Mouse (Mus musculus) liver, postnatal 0 days (tissue): Measurements from ENCODE around the gene Coro6. TPM values are rescaled to one million over a fixed set of nuclear protein-coding genes. Genes with fewer than 3 reads are reported as not detected.
A peak's percentile ranks its signal among the peaks of the same experiment; 100 is the strongest.

Experiments used
- ATAC-seq: fragments of 200-750 bp; cut with Nextera tagmentation; 2 replicates; pipeline ENCODE4 v1.8.0; 2017; ENCODE audit warnings: mild to moderate bottlenecking, moderate library complexity
- DNase-seq: peaks from one replicate; pipeline ENCODE4 v3.0.0-alpha.2; 2016
- H3K27ac ChIP-seq: fragments of 300-500 bp; sonication (generic); 2 replicates; pipeline ENCODE4 v1.5.1; 2014; ENCODE audit warnings: antibody characterized with exemption, moderate library complexity, mild to moderate bottlenecking, low read depth
- H3K27me3 ChIP-seq: fragments of 300-500 bp; sonication (generic); 2 replicates; pipeline ENCODE4 v1.6.1; 2014; ENCODE audit warnings: low read length, control low read depth, mixed read lengths; ENCODE audit not compliant: insufficient read depth
- H3K36me3 ChIP-seq: fragments of 300-500 bp; sonication (generic); replicated peaks from 2 replicates; pipeline ENCODE4 v1.6.1; 2014; ENCODE audit warnings: mild to moderate bottlenecking, control low read depth, low read length, moderate library complexity, mixed read lengths; ENCODE audit not compliant: insufficient read depth
- H3K4me1 ChIP-seq: fragments of 300-500 bp; sonication (generic); 2 replicates; pipeline ENCODE4 v1.6.1; 2014; ENCODE audit warnings: antibody characterized with exemption, mild to moderate bottlenecking, control low read depth; ENCODE audit not compliant: insufficient read depth
- H3K4me2 ChIP-seq: fragments of 300-500 bp; sonication (generic); 2 replicates; pipeline ENCODE4 v1.6.1; 2014; ENCODE audit warnings: low read depth, mild to moderate bottlenecking, low read length, moderate library complexity, mixed read lengths
- H3K4me3 ChIP-seq: fragments of 300-500 bp; sonication (generic); 2 replicates; pipeline ENCODE4 v1.5.1; 2014; ENCODE audit warnings: low read depth, low read length
- H3K9ac ChIP-seq: fragments of 300-500 bp; sonication (generic); replicated peaks from 2 replicates; pipeline ENCODE4 v1.6.1; 2014; ENCODE audit warnings: mild to moderate bottlenecking, moderate library complexity
- H3K9me3 ChIP-seq: fragments of 300-500 bp; sonication (generic); 2 replicates; pipeline ENCODE4 v1.6.1; 2016; ENCODE audit warnings: mild to moderate bottlenecking, control low read depth, low read length, mixed read lengths
- CTCF ChIP-seq: sonication (generic); IDR thresholded peaks from 2 replicates; pipeline ENCODE4 v1.5.1; 2016; ENCODE audit warnings: antibody characterized with exemption, low read depth
- EP300 ChIP-seq: IDR thresholded peaks from 2 replicates; pipeline ENCODE4 v1.6.1; 2016; ENCODE audit warnings: antibody characterized with exemption, low read depth, mild to moderate bottlenecking
- WGBS: fragments of 180-500 bp; shearing (Covaris S2); extraction: QIAGEN DNeasy Blood & Tissue Kit; methylation state at CpG from one replicate; pipeline ENCODE4 v1.1.7; 2014; ENCODE audit not compliant: insufficient replicate concordance; 5-methylcytosine and 5-hydroxymethylcytosine counted together
- polyA plus RNA-seq: library from polyadenylated mRNA; unstranded; fragments of >200 nt; fragmentation: Nextera tagmentation; extraction: Ambion mirVana; gene quantifications from 2 replicates; pipeline ENCODE4 v1.2.1, GENCODE M21; 2015

The Coro6 gene
- polyA plus RNA-seq, 1 experiment from 2014 or later: 0.05 TPM

DNA sequence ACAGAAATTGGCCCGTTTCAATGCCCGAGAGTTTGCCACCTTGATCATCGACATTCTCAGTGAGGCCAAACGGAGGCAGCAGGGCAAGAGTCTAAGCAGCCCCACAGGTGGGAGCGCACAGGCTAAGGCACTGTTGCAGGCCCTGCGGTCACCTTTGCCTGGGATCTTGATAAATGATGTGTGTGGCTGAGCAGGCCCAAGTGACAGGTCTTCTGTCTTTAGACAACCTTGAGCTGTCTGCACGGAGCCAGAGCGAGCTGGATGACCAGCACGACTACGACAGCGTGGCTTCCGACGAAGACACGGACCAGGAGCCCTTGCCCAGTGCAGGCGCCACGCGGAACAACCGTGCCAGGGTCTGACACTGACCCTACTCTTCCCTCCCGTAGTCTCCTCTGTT, 42.2 kb downstream of the Coro6 start:
- WGBS: 93% methylated on average over 19 of the region's 19 CpGs
- Histone ChIP-seq H3K9me3 (no peaks in the 10 kb centered on the region), H3K27me3 (no peaks in the 10 kb centered on the region), H3K27ac (no peak overlapping the region), H3K4me1 (peaks cover 5% of the 10 kb centered on the region), H3K4me3 (no peak overlapping the region), H3K9ac (no peak overlapping the region), H3K36me3 (peaks cover 53% of the 10 kb centered on the region), H3K4me2 (no peak overlapping the region)
- ATAC-seq (no peak), DNase-seq (no peak)
- TF ChIP-seq CTCF: no peak
- TF ChIP-seq EP300: no peak

DNA sequence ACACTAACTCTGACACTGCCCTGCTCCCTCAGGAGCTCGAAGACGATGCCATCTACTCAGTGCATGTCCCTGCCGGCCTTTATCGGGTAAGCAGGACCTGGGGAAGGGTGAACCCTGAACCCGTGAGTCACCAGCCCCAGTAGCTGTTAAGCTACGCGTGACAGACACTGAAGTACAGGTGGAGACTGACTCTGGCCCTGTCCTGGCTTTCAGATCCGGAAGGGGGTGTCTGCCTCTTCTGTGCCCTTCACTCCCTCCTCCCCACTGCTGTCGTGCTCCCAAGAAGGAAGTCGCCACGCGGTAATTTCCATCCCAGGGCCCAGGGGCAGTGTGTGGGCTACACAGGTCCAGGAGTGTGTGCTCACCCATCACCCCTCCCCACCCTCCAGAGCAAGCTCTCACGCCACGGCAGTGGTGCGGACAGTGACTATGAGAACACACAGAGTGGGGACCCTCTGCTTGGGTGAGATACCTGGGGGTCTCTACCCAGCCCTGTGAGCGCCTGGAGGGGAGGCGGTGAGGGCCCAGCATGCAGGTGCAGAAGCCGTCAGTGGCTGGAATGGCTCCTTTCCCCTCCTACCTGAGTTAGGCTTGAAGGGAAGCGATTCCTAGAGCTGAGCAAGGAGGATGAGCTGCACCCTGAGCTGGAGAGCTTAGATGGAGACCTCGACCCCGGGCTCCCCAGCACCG, 43.2 kb downstream of the Coro6 start:
- DNase-seq: no peak
- 84% methylated on average over 22 of the region's 22 CpGs for WGBS
- H3K27me3 ChIP-seq: no peaks in the 10 kb centered on the region
- no peak overlapping the region for H3K27ac ChIP-seq
- no peak for ATAC-seq
- H3K9ac ChIP-seq: no peak overlapping the region
- no peak overlapping the region for H3K4me2 ChIP-seq
- H3K36me3 ChIP-seq: peaks cover 46% of the 10 kb centered on the region
- H3K4me3 ChIP-seq: no peak overlapping the region
- TF ChIP-seq CTCF (no peak), EP300 (no peak)
- H3K4me1 ChIP-seq: peaks cover 5% of the 10 kb centered on the region
- no peaks in the 10 kb centered on the region for H3K9me3 ChIP-seq

DNA sequence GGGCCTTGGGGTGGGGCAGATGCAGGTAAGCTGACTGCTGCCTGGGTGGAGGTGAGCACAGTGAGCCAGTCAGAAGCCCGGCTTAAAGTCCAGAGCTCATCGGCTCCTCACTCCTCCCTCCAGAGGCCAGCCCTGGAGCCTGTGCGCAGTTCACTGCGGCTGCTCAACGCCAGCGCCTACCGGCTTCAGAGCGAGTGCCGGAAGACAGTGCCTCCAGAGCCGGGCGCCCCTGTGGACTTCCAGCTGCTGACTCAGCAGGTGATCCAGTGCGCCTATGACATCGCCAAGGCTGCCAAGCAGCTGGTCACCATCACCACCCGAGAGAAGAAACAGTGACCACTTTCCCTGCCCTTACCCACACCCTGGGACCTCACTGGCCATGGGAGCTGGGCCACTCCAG, 44.1 kb downstream of the Coro6 start:
- Histone ChIP-seq H3K4me1 (peaks cover 5% of the 10 kb centered on the region), H3K9me3 (no peaks in the 10 kb centered on the region), H3K4me3 (no peak overlapping the region), H3K4me2 (no peak overlapping the region), H3K27me3 (no peaks in the 10 kb centered on the region), H3K27ac (no peak overlapping the region), H3K9ac (no peak overlapping the region), H3K36me3 (peaks cover 40% of the 10 kb centered on the region)
- ATAC-seq (no peak), DNase-seq (peak; percentile 15)
- 77% methylated on average over 14 of the region's 14 CpGs for WGBS
- no peak for TF ChIP-seq EP300
- TF ChIP-seq CTCF: no peak

DNA sequence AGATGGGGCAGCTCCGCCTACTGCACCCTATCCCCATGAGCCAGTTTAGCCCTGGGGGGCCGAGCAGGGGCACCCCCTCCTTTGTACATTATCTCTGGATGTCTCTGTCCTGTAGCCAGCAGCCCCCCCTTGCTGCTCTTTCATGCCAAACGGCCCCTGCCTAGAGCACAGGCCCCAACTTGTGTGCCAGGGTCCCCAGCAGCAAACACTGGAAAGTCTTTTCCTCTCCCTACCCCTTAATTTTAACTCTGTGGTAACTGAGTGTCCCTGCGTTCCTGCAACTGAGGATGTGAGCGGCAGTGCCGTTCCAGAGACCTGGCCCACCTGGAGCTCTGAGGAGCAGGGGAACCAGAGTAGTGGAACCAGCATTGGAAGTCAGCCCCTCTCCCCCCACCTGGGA, 44.7 kb downstream of the Coro6 start:
- 75% methylated on average over 6 of the region's 6 CpGs for WGBS
- H3K4me3 ChIP-seq: no peak overlapping the region
- ATAC-seq (no peak), DNase-seq (no peak)
- H3K27ac ChIP-seq: no peak overlapping the region
- H3K4me1 ChIP-seq: peaks cover 5% of the 10 kb centered on the region
- no peaks in the 10 kb centered on the region for H3K27me3 ChIP-seq
- peaks cover 40% of the 10 kb centered on the region for H3K36me3 ChIP-seq
- H3K4me2 ChIP-seq: no peak overlapping the region
- H3K9me3 ChIP-seq: no peaks in the 10 kb centered on the region
- no peak for TF ChIP-seq EP300
- no peak for TF ChIP-seq CTCF
- no peak overlapping the region for H3K9ac ChIP-seq

GRCm38 (mm10) chr11:77507426-77507825, 45.2 kb downstream of the Coro6 start:
- TF ChIP-seq CTCF (no peak), EP300 (no peak)
- no peak overlapping the region for H3K4me3 ChIP-seq
- WGBS: 67% methylated on average over 4 of the region's 4 CpGs
- no peak overlapping the region for H3K27ac ChIP-seq
- H3K4me2 ChIP-seq: no peak overlapping the region
- ATAC-seq: no peak
- peaks cover 37% of the 10 kb centered on the region for H3K36me3 ChIP-seq
- DNase-seq: no peak
- H3K9me3 ChIP-seq: no peaks in the 10 kb centered on the region
- no peak overlapping the region for H3K9ac ChIP-seq
- H3K27me3 ChIP-seq: no peaks in the 10 kb centered on the region
- H3K4me1 ChIP-seq: peaks cover 9% of the 10 kb centered on the region

- peaks cover 13% of the 10 kb centered on the region for H3K4me1 ChIP-seq
- H3K36me3 ChIP-seq: peaks cover 30% of the 10 kb centered on the region
- 20% methylated on average over 49 of the region's 49 CpGs for WGBS
- ATAC-seq (peak; percentile 73), DNase-seq (peak; percentile 89)
- H3K9me3 ChIP-seq: no peaks in the 10 kb centered on the region
- H3K9ac ChIP-seq: peak overlapping the region; percentile 28; the same call in 1 of the 2 replicates
- no peaks in the 10 kb centered on the region for H3K27me3 ChIP-seq
- TF ChIP-seq EP300: no peak
- TF ChIP-seq CTCF: peak; percentile 95
- H3K27ac ChIP-seq: no peak overlapping the region
- H3K4me3 ChIP-seq: peak overlapping the region; percentile 24
- H3K4me2 ChIP-seq: peak overlapping the region; percentile 72
Measured at GRCm38 (mm10) chr11:77508068-77509021, 46.1 kb downstream of the Coro6 start.
